Mouse (Mus musculus) C2C12 (cell line): ENCODE measurements around the gene Slc4a1. TPM values are rescaled to one million over a fixed set of nuclear protein-coding genes. Genes with fewer than 3 reads are reported as not detected.

Source experiments
- H3K27me3 ChIP-seq: one replicate; pipeline ENCODE4 v1.6.1; 2011; ENCODE audit not compliant: control insufficient read depth, insufficient read depth, insufficient read length
- H3K36me3 ChIP-seq: one replicate; pipeline ENCODE4 v1.6.1; 2011; ENCODE audit not compliant: control insufficient read depth, insufficient read depth
- H3K4me3 ChIP-seq: one replicate; pipeline ENCODE4 v1.5.1; 2011; ENCODE audit warnings: mild to moderate bottlenecking, control low read depth; ENCODE audit not compliant: poor library complexity, insufficient read depth, severe bottlenecking
- H3K79me2 ChIP-seq: one replicate; pipeline ENCODE4 v1.6.1; 2011; ENCODE audit not compliant: control insufficient read depth, insufficient read depth
- H3K79me3 ChIP-seq: one replicate; pipeline ENCODE4 v1.6.1; 2011; ENCODE audit warnings: low read depth, control low read depth
- H3ac ChIP-seq: one replicate; pipeline ENCODE3; 2011; ENCODE audit warnings: low read depth; ENCODE audit not compliant: control insufficient read depth, insufficient read length
- CEBPB ChIP-seq: IDR thresholded peaks from one replicate; pipeline ENCODE4 v1.6.1; 2011; ENCODE audit warnings: low read depth, mild to moderate bottlenecking, control low read depth, moderate library complexity
- CTCF ChIP-seq: IDR thresholded peaks from one replicate; pipeline ENCODE4 v1.5.1; 2011; ENCODE audit not compliant: control insufficient read depth, insufficient read depth, insufficient read length
- FOSL1 ChIP-seq: IDR thresholded peaks from one replicate; pipeline ENCODE4 v1.8.0; 2011; ENCODE audit warnings: mild to moderate bottlenecking, low read length; ENCODE audit not compliant: poor library complexity, insufficient read depth, severe bottlenecking
- MAX ChIP-seq: IDR thresholded peaks from one replicate; pipeline ENCODE4 v1.6.1; 2011; ENCODE audit warnings: mild to moderate bottlenecking, control low read depth
- MYOD1 ChIP-seq: IDR thresholded peaks from one replicate; pipeline ENCODE4 v1.6.1; 2011; ENCODE audit warnings: low read depth; ENCODE audit not compliant: control insufficient read depth, insufficient read length
- MYOG ChIP-seq: IDR thresholded peaks from one replicate; pipeline ENCODE4 v1.6.1; 2011; ENCODE audit not compliant: control insufficient read depth, insufficient read length; ENCODE audit errors: extremely low read depth
- USF1 ChIP-seq: IDR thresholded peaks from one replicate; pipeline ENCODE4 v1.6.1; 2011; ENCODE audit warnings: low read depth, mild to moderate bottlenecking, control low read depth, moderate library complexity
- polyA plus RNA-seq: library from polyadenylated mRNA; unstranded; fragments of >200 nt; fragmentation: generic; extraction: Trizol; gene quantifications from one replicate; pipeline ENCODE4 v1.2.1, GENCODE M21; 2012; ENCODE audit warnings: missing spikeins

Gene Slc4a1
- polyA plus RNA-seq, 1 experiment = not detected

DNA sequence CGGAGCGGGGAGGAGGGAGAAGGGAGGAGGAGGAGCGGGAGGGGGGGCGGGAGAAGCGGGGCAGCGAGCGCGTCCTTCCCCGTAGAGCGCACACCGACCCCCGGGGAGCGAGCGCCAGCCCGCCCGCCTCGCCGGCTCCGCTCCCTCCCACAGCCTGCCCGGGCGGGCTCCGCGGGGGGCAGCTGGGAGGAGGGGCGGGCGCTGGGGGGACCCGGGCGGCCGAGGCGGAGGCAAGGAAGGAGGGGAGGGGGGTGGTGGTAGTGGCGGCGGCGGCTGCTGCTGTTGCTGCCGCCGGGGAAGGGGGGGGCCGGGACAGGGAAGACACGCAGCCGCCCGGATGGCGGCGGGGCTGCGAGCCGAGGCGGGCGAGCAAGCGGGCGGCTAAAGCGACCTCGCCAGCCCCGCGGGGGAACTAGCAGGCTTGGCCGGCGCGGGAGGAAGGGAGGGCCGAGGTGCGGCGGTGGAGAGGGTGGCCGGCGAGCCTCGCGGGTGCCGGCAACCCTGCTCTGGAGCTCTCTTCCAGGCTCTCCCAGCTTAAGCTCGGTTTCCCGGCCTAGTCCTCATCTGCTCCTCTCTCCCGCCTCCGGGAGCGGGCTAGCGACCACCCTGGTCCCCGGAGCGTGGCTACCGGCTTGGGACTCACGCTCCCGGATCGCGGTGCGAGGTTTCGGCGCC, 48.0 kb downstream of the Slc4a1 start:
- peak overlapping the region; percentile 78 for H3K4me3 ChIP-seq
- H3K27me3 ChIP-seq = peaks cover 3% of the 10 kb centered on the region
- H3K36me3 ChIP-seq = peaks cover 28% of the 10 kb centered on the region
- peak overlapping the region; percentile 94 for H3ac ChIP-seq
- peaks cover 52% of the 10 kb centered on the region for H3K79me2 ChIP-seq
- no peak for TF ChIP-seq MYOD1
- TF ChIP-seq USF1 = no peak
- H3K79me3 ChIP-seq = peaks cover 24% of the 10 kb centered on the region

DNA sequence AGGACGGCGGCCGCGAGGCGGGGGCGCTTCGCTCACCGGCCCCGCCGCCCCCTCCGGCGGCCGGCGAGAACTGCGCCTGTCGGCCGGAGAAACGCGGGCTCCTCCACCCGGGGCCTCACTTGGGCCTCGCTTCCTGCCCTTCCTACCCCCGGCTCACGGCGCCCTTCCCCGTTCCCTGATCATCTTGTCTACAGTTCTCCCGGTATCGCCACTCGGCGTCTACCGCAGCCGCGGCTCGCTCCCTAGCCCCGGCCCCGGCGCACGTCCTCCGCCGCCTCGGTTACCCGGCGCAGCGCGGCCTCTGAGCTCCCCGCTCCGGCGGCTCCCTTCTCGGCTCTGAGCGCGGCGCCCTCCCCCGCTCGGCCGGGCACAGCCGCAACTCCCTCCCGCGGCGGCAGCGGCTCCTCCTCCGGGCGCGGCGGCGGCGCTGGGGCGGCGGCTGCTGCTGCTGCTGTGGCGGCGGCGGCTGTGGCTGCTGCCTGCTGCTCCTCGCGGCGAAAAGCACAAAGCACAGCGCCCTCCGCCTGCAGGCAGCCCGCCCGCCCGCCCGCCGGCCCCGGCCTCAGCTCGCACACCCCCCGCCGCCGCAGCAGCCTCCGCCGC, 48.6 kb downstream of the Slc4a1 start:
- Histone ChIP-seq H3ac (peak overlapping the region; percentile 96), H3K36me3 (peaks cover 34% of the 10 kb centered on the region), H3K27me3 (no peaks in the 10 kb centered on the region), H3K4me3 (peak overlapping the region; percentile 78), H3K79me3 (peaks cover 24% of the 10 kb centered on the region), H3K79me2 (peaks cover 52% of the 10 kb centered on the region)
- TF ChIP-seq CEBPB (no peak), MAX (peak; percentile 25)

DNA sequence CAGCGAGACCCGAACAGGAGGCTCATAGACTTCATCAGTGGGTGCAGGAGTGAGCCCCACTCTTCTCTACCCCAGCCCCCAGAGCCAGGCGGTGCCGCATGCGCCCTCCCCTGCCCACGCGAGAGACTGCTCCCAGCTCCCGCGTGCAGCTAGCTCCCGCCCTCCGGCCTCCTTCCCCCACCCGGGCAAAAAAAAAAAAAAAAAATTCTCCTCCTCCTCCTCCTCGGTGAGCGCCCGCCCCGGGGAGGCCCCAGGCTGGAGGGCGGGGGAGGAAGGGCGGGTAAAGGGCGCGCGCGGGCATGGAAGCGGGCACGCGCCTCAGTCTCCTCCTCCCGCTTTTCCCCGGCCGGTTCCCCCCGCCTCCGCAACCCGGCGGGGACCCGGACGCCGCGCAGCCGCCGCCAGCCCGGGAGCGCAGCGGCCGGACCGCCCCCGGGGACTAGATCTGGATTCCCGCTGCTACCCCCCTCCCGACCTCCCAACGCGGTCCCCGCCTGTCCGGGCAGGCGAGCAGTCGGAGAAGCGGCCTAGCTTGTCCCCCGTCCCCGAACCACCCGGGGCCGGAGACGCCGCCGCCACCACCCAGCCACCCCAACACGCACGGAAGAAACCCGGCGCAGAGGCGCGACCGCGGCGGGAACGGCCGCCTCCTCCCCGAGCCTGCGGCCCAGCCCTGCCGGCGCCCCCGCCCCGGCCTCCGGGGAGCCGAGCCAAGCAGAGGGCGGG, 49.3 kb downstream of the Slc4a1 start:
- peaks cover 41% of the 10 kb centered on the region for H3K36me3 ChIP-seq
- peak overlapping the region; percentile 78 for H3K4me3 ChIP-seq
- H3K79me3 ChIP-seq = peaks cover 24% of the 10 kb centered on the region
- peak overlapping the region; percentile 96 for H3ac ChIP-seq
- H3K79me2 ChIP-seq = peaks cover 52% of the 10 kb centered on the region
- H3K27me3 ChIP-seq = no peaks in the 10 kb centered on the region
- TF ChIP-seq MAX = peak; percentile 17
- no peak for TF ChIP-seq CTCF

DNA sequence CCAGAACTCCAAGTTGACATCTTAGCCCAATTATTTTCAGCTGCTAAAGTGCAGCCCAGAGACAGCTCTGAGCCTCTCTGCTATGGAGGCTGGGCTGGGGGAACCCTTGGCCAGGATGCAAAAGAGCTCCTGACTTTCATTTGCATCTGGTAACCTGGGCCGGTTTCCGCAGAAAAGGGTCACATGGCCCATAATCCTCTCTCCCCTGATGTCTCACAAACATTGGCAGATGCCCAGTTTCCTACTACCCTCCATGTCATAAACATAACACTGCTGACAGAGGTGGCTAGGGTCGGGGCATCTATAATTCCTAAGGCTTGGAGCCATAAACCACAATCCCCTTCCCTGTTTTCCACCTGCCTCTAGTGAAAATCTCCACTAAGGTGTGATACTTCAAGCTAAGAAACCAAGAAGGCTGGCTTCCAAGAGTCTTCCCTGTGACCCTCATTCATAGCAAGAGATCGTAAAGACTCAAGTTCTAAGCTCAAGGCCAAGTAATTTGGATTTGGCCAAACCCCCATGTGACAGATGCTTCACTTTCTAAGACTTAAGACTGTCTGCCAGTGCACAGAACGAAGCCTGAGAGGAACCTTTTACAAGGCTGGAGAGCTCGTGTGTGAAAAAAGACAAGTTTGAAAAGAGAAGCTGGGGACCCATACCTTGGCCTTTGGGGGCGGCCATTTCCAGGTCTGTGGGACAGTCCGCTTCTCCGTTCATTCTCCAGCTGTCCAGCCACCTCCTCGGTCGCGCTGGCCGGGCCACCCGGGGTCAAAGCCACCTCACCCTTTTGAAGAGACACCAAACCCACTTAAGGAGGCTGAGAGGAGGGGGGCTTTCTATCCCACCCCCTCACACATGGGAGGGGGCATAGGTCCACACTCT, 50.1 kb downstream of the Slc4a1 start:
- H3K4me3 ChIP-seq = peak overlapping the region; percentile 78
- H3K79me2 ChIP-seq = peaks cover 52% of the 10 kb centered on the region
- peak overlapping the region; percentile 58 for H3ac ChIP-seq
- H3K36me3 ChIP-seq = peaks cover 48% of the 10 kb centered on the region
- peak; percentile 64 for TF ChIP-seq USF1
- no peak for TF ChIP-seq MAX
- no peak for TF ChIP-seq MYOD1
- no peak for TF ChIP-seq CTCF
- TF ChIP-seq MYOG = no peak
- peaks cover 24% of the 10 kb centered on the region for H3K79me3 ChIP-seq
- H3K27me3 ChIP-seq = no peaks in the 10 kb centered on the region

DNA sequence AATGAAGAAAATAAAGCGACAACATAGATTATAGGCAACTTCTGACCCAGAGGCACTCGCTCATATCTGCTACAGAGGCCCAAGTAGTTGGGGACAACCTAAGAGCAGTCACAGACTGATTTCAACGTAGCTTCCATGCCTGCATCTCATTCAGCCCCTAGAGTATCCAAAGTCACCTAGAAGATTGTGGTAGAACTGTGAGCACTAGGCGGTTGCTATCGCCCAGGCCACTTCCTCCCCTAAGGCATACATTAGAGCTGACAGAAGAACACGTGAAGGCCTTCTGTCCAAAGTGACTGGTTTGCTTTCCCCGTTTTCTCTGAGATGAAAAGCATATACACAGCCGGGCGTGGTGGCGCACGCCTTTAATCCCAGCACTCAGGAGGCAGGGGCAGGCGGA, 51.7 kb downstream of the Slc4a1 start:
- Histone ChIP-seq H3K36me3 (peaks cover 63% of the 10 kb centered on the region), H3K79me2 (peaks cover 52% of the 10 kb centered on the region), H3ac (no peak overlapping the region), H3K27me3 (no peaks in the 10 kb centered on the region), H3K79me3 (peaks cover 24% of the 10 kb centered on the region), H3K4me3 (no peak overlapping the region)
- TF ChIP-seq MYOD1 (no peak), CTCF (no peak), CEBPB (no peak), MYOG (no peak), MAX (no peak), USF1 (no peak), FOSL1 (no peak)

DNA sequence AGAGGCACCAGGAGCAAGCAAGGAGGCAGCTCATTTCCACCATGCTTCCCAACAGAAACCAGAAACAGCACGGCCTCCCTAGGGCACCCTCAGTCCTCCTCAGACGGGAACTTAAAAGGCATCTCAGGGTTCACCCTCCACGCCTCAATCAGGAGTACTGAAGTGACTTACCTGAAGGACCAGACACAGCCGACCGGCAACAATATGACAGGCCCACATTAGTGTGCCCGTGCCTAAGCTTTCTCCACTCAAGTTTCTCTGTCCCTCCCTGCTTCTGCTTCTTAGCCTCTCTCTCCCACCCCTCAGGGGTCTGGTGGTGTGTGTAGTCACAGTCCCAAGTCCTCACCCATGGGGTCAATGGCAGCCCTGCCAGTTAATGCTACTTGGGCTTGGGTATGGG, 53.4 kb downstream of the Slc4a1 start:
- H3K79me3 ChIP-seq = peaks cover 19% of the 10 kb centered on the region
- peaks cover 38% of the 10 kb centered on the region for H3K79me2 ChIP-seq
- TF ChIP-seq CTCF (no peak), MYOD1 (no peak), MAX (no peak), MYOG (no peak), FOSL1 (no peak), CEBPB (no peak), USF1 (no peak)
- H3K36me3 ChIP-seq = peaks cover 74% of the 10 kb centered on the region
- no peak overlapping the region for H3ac ChIP-seq
- H3K27me3 ChIP-seq = no peaks in the 10 kb centered on the region
- no peak overlapping the region for H3K4me3 ChIP-seq
